Mouse (Mus musculus): ENCODE measurements around the gene Rfxank.

- TF ChIP-seq POLR2A (IDR thresholded peaks at IDR 0.05; ENCODE audit: insufficient read depth, low read depth, low read length) (no peak), CTCF (IDR thresholded peaks at IDR 0.05; ENCODE audit: insufficient read depth, low read depth, low read length) (no peak)
These were observed 21.1 kb upstream of the Rfxank start for GRCm38 (mm10) chr8:70160015-70160414.

Data from olfactory bulb, adult 2 months (tissue).